Comparison of ENCODE assay signal across 19 mouse cellular contexts in genomic region chr15:79562417-79562816, GRCm38 (mm10). TPM values are rescaled to one million over a fixed set of nuclear protein-coding genes. Genes with fewer than 3 reads are reported as not detected.
DNase-seq lines count a peak whose midpoint lies in the region; ATAC-seq lines count a peak whose summit lies in the region.
"Had no signal": no experiment of that assay in that cellular context is flagged by ENCODE, and none has a peak within 500 bp of the region (broad histone marks: within the 10 kb centered on the region; RNA-seq: fewer than 3 reads in every experiment).

No protein-coding gene starts in this region.

- no peak overlapping the region for H3K9ac ChIP-seq in heart, embryonic 12.5 days
- H3K9ac ChIP-seq in hindbrain, embryonic 11.5 days (ENCODE audit: low read depth, low read length), result no peak overlapping the region
- H3K9ac ChIP-seq: embryonic facial prominence, embryonic 15.5 days; hindbrain, embryonic 12.5 days; liver, embryonic 13.5 days; midbrain, embryonic 12.5 days had no signal

- H3K27me3 ChIP-seq in heart, embryonic 12.5 days (replicated peaks), result no peaks in the 10 kb centered on the region
- H3K27me3 ChIP-seq in hindbrain, embryonic 11.5 days (ENCODE audit: control insufficient read depth, insufficient read depth, low read length), result no peaks in the 10 kb centered on the region
- H3K27me3 ChIP-seq: embryonic facial prominence, embryonic 15.5 days; hindbrain, embryonic 12.5 days; liver, embryonic 13.5 days; midbrain, embryonic 12.5 days had no signal

- no peaks in the 10 kb centered on the region for H3K36me3 ChIP-seq in heart, embryonic 12.5 days
- no peaks in the 10 kb centered on the region for H3K36me3 ChIP-seq in hindbrain, embryonic 11.5 days (ENCODE audit: control insufficient read depth, insufficient read depth, low read length)
- H3K36me3 ChIP-seq: embryonic facial prominence, embryonic 15.5 days; hindbrain, embryonic 12.5 days; liver, embryonic 13.5 days; midbrain, embryonic 12.5 days had no signal

- H3K4me2 ChIP-seq in heart, embryonic 12.5 days, result peak overlapping the region; percentile 43
- H3K4me2 ChIP-seq in hindbrain, embryonic 11.5 days (replicated peaks; ENCODE audit: low read depth, low read length), result no peak overlapping the region
- H3K4me2 ChIP-seq: embryonic facial prominence, embryonic 15.5 days; hindbrain, embryonic 12.5 days; liver, embryonic 13.5 days; midbrain, embryonic 12.5 days had no signal

- no peak for DNase-seq in heart, postnatal 14 days
- DNase-seq in testis, postnatal 10 days (ENCODE audit: low spot score), result peak; percentile 17
- DNase-seq in testis, postnatal 14 days (ENCODE audit: low spot score), result no peak
- DNase-seq in left cerebral cortex, adult 9 months (ENCODE audit: low spot score in 2 of 2), result peak; percentile 66 to 78
- peak; percentile 89 for DNase-seq in telencephalon, adult 2 months (ENCODE audit: low read depth, low spot score)
- DNase-seq in urinary bladder, postnatal 36 days (ENCODE audit: low spot score in 2 of 2), result no peak
- DNase-seq in hindbrain, embryonic 11.5 days (ENCODE audit: low spot score), result no peak
- DNase-seq: adrenal gland, postnatal 14 days; B cell, adult 2 months; kidney, adult 2 months; liver, embryonic 13.5 days; lung, postnatal 14 days had no signal

- intact Hi-C loops in heart, postnatal 14 days (cut with DNase I), result no loop called here

- H3K4me3 ChIP-seq in heart, embryonic 12.5 days, result no peak overlapping the region
- H3K4me3 ChIP-seq in hindbrain, embryonic 11.5 days (ENCODE audit: low read depth, low read length), result no peak overlapping the region
- H3K4me3 ChIP-seq: embryonic facial prominence, embryonic 15.5 days; hindbrain, embryonic 12.5 days; liver, embryonic 13.5 days; midbrain, embryonic 12.5 days had no signal

- peak overlapping the region; percentile 7; the same call in 1 of the 2 replicates for H3K27ac ChIP-seq in heart, embryonic 12.5 days (ENCODE audit: poor library complexity, severe bottlenecking)
- H3K27ac ChIP-seq in hindbrain, embryonic 11.5 days (ENCODE audit: low read depth, low read length), result no peak overlapping the region
- H3K27ac ChIP-seq: embryonic facial prominence, embryonic 15.5 days; hindbrain, embryonic 12.5 days; liver, embryonic 13.5 days; midbrain, embryonic 12.5 days had no signal

- 54% methylated on average over 9 of the region's 9 CpGs for WGBS in heart, embryonic 12.5 days
- WGBS in hindbrain, embryonic 11.5 days, result 93% methylated on average over 9 of the region's 9 CpGs

- ATAC-seq in heart, embryonic 12.5 days (ENCODE audit: insufficient number of reproducible peaks, low FRiP score), result no peak
- no peak for ATAC-seq in hindbrain, embryonic 11.5 days (ENCODE audit: low FRiP score)

- peaks cover 6% of the 10 kb centered on the region; the same call in 1 of the 2 replicates for H3K4me1 ChIP-seq in heart, embryonic 12.5 days (replicated peaks)
- H3K4me1 ChIP-seq in hindbrain, embryonic 11.5 days (replicated peaks; ENCODE audit: control insufficient read depth, insufficient read depth, low read length), result no peaks in the 10 kb centered on the region
- H3K4me1 ChIP-seq: embryonic facial prominence, embryonic 15.5 days; hindbrain, embryonic 12.5 days; liver, embryonic 13.5 days; midbrain, embryonic 12.5 days had no signal

- H3K9me3 ChIP-seq in heart, embryonic 12.5 days (replicated peaks), result no peaks in the 10 kb centered on the region
- H3K9me3 ChIP-seq in hindbrain, embryonic 11.5 days (ENCODE audit: control insufficient read depth, low read length), result no peaks in the 10 kb centered on the region
- H3K9me3 ChIP-seq: embryonic facial prominence, embryonic 15.5 days; hindbrain, embryonic 12.5 days; liver, embryonic 13.5 days; midbrain, embryonic 12.5 days had no signal

RNA-seq across cellular contexts. Expression of gene Ddx17, which starts 15.9 kb away (rescaled TPM):
- polyA plus RNA-seq in heart, embryonic 12.5 days (2016; fragmentation: Nextera tagmentation; extraction: Ambion mirVana), result 37.1 and 39.9 TPM in 2 replicates
- total RNA-seq in heart, postnatal 14 days (2021), result 100 to 1,000 TPM; 156 to 161 TPM
- 87.6 and 116 TPM in 2 replicates for polyA plus RNA-seq in hindbrain, embryonic 11.5 days (2014; fragmentation: Nextera tagmentation; extraction: Ambion mirVana)

RNA-seq across cellular contexts. Expression of gene Dmc1, which starts 42.5 kb away (rescaled TPM):
- 1.5 and 1.8 TPM in 2 replicates for polyA plus RNA-seq in heart, embryonic 12.5 days (2016; fragmentation: Nextera tagmentation; extraction: Ambion mirVana)
- total RNA-seq in heart, postnatal 14 days (2021), result under 1 TPM in 1 of 2 experiments, not detected in 1; 0.73 TPM
- 1.2 and 1.5 TPM in 2 replicates for polyA plus RNA-seq in hindbrain, embryonic 11.5 days (2014; fragmentation: Nextera tagmentation; extraction: Ambion mirVana)
- total RNA-seq: gastrocnemius, adult 18-20 months had no signal
- polyA plus RNA-seq: kidney, adult 2 months had no signal

RNA-seq across cellular contexts. Expression of gene Kdelr3, which starts 46.2 kb away (rescaled TPM):
- 49.6 and 51.9 TPM in 2 replicates for polyA plus RNA-seq in heart, embryonic 12.5 days (2016; fragmentation: Nextera tagmentation; extraction: Ambion mirVana)
- 10 to 100 TPM; 13.0 to 13.5 TPM for total RNA-seq in heart, postnatal 14 days (2021)
- polyA plus RNA-seq in hindbrain, embryonic 11.5 days (2014; fragmentation: Nextera tagmentation; extraction: Ambion mirVana), result 15.8 and 18.3 TPM in 2 replicates
- total RNA-seq: common myeloid progenitor, adult 5-6 weeks had no signal

RNA-seq across cellular contexts. Expression of gene Kcnj4, which starts 57.4 kb away (rescaled TPM):
- 0.14 and 0.41 TPM in 2 replicates for polyA plus RNA-seq in heart, embryonic 12.5 days (2016; fragmentation: Nextera tagmentation; extraction: Ambion mirVana)
- total RNA-seq in heart, postnatal 14 days (2021), result under 1 TPM; 0.10 to 0.33 TPM
- polyA plus RNA-seq in hindbrain, embryonic 11.5 days (2014; fragmentation: Nextera tagmentation; extraction: Ambion mirVana), result not detected in 2 replicates
- total RNA-seq: common myeloid progenitor, adult 5-6 weeks; gastrocnemius, adult 18-20 months had no signal
- polyA plus RNA-seq: hindbrain, embryonic 12.5 days; liver, embryonic 13.5 days; midbrain, embryonic 12.5 days; neural tube, embryonic 11.5 days had no signal

Comparison
In these comparisons a context has a peak if more than half of its experiments do, and no peak if none do; other contexts are left out.
1. DNase-seq: peak in testis, postnatal 10 days (single experiment), left cerebral cortex, adult 9 months (2 of 2) and telencephalon, adult 2 months (single experiment); none in heart, postnatal 14 days (0 of 2), testis, postnatal 14 days (single experiment), urinary bladder, postnatal 36 days (0 of 2) and hindbrain, embryonic 11.5 days (single experiment).